Mouse (Mus musculus) embryonic facial prominence, embryonic 15.5 days (tissue): ENCODE measurements around the gene Ugt1a10. TPM values are rescaled to one million over a fixed set of nuclear protein-coding genes. Genes with fewer than 3 reads are reported as not detected.
"Not testable (repeated sequence)": the region's sequence is repeated elsewhere in the genome, so short reads cannot be mapped to it uniquely, and the experiment has no call there.

Source experiments
- ATAC-seq: fragments of 200-750 bp; cut with Nextera tagmentation; 2 replicates; pipeline ENCODE4 v1.8.0; 2017; ENCODE audit warnings: low read depth, moderate TSS enrichment; ENCODE audit not compliant: insufficient number of reproducible peaks, low FRiP score, low TSS enrichment
- H3K27ac ChIP-seq: fragments of 300-500 bp; sonication (generic); replicated peaks from 2 replicates; pipeline ENCODE4 v1.5.1; 2015; ENCODE audit warnings: mild to moderate bottlenecking, inconsistent platforms
- H3K27me3 ChIP-seq: fragments of 300-500 bp; sonication (generic); 2 replicates; pipeline ENCODE4 v1.6.1; 2015; ENCODE audit warnings: inconsistent platforms
- H3K36me3 ChIP-seq: fragments of 300-500 bp; sonication (generic); 2 replicates; pipeline ENCODE4 v1.6.1; 2015; ENCODE audit warnings: mild to moderate bottlenecking, inconsistent platforms
- H3K4me1 ChIP-seq: fragments of 300-500 bp; sonication (generic); 2 replicates; pipeline ENCODE4 v1.6.1; 2015; ENCODE audit warnings: inconsistent platforms
- H3K4me2 ChIP-seq: fragments of 300-500 bp; sonication (generic); replicated peaks from 2 replicates; pipeline ENCODE4 v1.6.1; 2015; ENCODE audit warnings: mild to moderate bottlenecking, inconsistent platforms
- H3K4me3 ChIP-seq: fragments of 300-500 bp; sonication (generic); replicated peaks from 2 replicates; pipeline ENCODE4 v1.5.1; 2015; ENCODE audit warnings: mild to moderate bottlenecking, inconsistent platforms
- H3K9ac ChIP-seq: fragments of 300-500 bp; sonication (generic); 2 replicates; pipeline ENCODE4 v1.6.1; 2015; ENCODE audit warnings: inconsistent platforms
- H3K9me3 ChIP-seq: fragments of 300-500 bp; sonication (generic); replicated peaks from 2 replicates; pipeline ENCODE4 v1.6.1; 2016; ENCODE audit warnings: inconsistent platforms
- WGBS: fragments of 180-500 bp; shearing (Covaris S2); methylation state at CpG from one replicate; pipeline ENCODE4 v1.1.7; 2015; 5-methylcytosine and 5-hydroxymethylcytosine counted together
- polyA plus RNA-seq: library from polyadenylated mRNA; unstranded; fragments of >200 nt; fragmentation: Nextera tagmentation; extraction: Ambion mirVana; gene quantifications from 2 replicates; pipeline ENCODE4 v1.2.1, GENCODE M21; 2015

Ugt1a10 gene
- polyA plus RNA-seq, 1 experiment from 2014 or later: not detected

- Histone ChIP-seq H3K4me2 (no peak overlapping the region), H3K4me3 (no peak overlapping the region), H3K27ac (no peak overlapping the region), H3K36me3 (no peaks in the 10 kb centered on the region), H3K27me3 (no peaks in the 10 kb centered on the region), H3K9ac (no peak overlapping the region), H3K9me3 (peaks cover 46% of the 10 kb centered on the region), H3K4me1 (no peaks in the 10 kb centered on the region)
- ATAC-seq: no peak
- WGBS: 56% methylated on average over 2 of the region's 2 CpGs
These were observed 162.0 kb downstream of the Ugt1a10 start for GRCm38 (mm10) chr1:88217144-88217543.

GRCm38 (mm10) chr1:88217576-88217975 is 162.4 kb downstream of the Ugt1a10 start:
- peaks cover 42% of the 10 kb centered on the region for H3K9me3 ChIP-seq
- no peak overlapping the region for H3K9ac ChIP-seq
- H3K27ac ChIP-seq: no peak overlapping the region
- H3K4me3 ChIP-seq: no peak overlapping the region
- 37% methylated on average over 3 of the region's 3 CpGs for WGBS
- H3K36me3 ChIP-seq: no peaks in the 10 kb centered on the region
- H3K27me3 ChIP-seq: no peaks in the 10 kb centered on the region
- H3K4me1 ChIP-seq: no peaks in the 10 kb centered on the region
- H3K4me2 ChIP-seq: no peak overlapping the region
- ATAC-seq: no peak

- Histone ChIP-seq H3K4me1 (no peaks in the 10 kb centered on the region), H3K27me3 (no peaks in the 10 kb centered on the region), H3K27ac (no peak overlapping the region), H3K9me3 (peaks cover 37% of the 10 kb centered on the region), H3K9ac (no peak overlapping the region), H3K36me3 (no peaks in the 10 kb centered on the region), H3K4me2 (no peak overlapping the region), H3K4me3 (no peak overlapping the region)
- WGBS: 73% methylated on average over 9 of the region's 9 CpGs
- ATAC-seq: no peak
These were observed 162.9 kb downstream of the Ugt1a10 start for GRCm38 (mm10) chr1:88218051-88218450.

DNA sequence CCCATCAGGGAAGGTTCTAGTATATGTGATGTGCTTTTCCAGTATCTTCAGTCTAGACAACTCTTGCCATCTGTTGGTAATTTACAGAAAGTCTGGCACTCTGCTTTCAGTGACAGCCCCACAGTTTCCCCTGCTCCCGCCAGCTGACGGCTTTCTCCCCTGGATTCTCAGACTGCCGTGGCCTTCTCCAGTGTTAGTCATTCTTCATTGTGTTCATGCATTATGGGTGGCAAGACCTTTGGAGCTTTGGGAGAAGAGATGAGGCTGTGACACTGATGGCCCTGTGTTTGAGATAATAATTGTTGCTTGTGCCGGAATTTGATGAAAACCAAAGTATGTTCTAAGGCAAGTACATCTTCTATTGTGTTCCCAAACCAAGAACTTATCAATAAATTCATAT is 163.4 kb downstream of the Ugt1a10 start:
- ATAC-seq: no peak
- no peak overlapping the region for H3K9ac ChIP-seq
- H3K4me2 ChIP-seq: no peak overlapping the region
- H3K4me1 ChIP-seq: no peaks in the 10 kb centered on the region
- peaks cover 32% of the 10 kb centered on the region for H3K9me3 ChIP-seq
- no peaks in the 10 kb centered on the region for H3K36me3 ChIP-seq
- no peak overlapping the region for H3K27ac ChIP-seq
- no peaks in the 10 kb centered on the region for H3K27me3 ChIP-seq
- H3K4me3 ChIP-seq: no peak overlapping the region
- WGBS: 45% methylated on average over 4 of the region's 4 CpGs

GRCm38 (mm10) chr1:88219054-88219453 is 163.9 kb downstream of the Ugt1a10 start:
- no peak for ATAC-seq
- no peaks in the 10 kb centered on the region for H3K4me1 ChIP-seq
- H3K9ac ChIP-seq: no peak overlapping the region
- no peaks in the 10 kb centered on the region for H3K36me3 ChIP-seq
- H3K4me3 ChIP-seq: no peak overlapping the region
- 16% methylated on average over 1 of the region's 1 CpGs for WGBS
- peaks cover 27% of the 10 kb centered on the region for H3K9me3 ChIP-seq
- H3K27ac ChIP-seq: no peak overlapping the region
- no peaks in the 10 kb centered on the region for H3K27me3 ChIP-seq
- H3K4me2 ChIP-seq: no peak overlapping the region

DNA sequence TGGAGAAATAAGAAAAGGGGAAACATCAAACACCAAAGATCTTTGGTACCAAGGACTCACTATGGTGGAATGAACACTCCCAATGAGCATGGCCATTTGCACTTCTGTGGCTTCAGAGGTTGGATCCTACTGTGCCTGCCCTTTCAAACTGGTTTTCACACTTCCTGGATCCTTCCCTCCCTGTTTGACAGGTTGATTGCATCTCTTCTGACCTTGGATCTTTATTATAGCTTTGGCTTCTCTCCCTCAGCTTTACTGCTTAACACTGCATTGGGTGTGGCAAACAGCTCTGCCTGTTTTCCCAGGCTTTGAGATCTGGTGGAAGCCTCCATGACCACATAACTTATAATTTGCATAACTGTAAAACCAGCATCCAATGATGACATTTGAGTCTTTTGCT is 165.1 kb downstream of the Ugt1a10 start:
- Histone ChIP-seq H3K27me3 (no peaks in the 10 kb centered on the region), H3K4me3 (no peak overlapping the region), H3K4me2 (no peak overlapping the region), H3K27ac (no peak overlapping the region), H3K36me3 (no peaks in the 10 kb centered on the region), H3K4me1 (no peaks in the 10 kb centered on the region), H3K9ac (no peak overlapping the region), H3K9me3 (peaks cover 17% of the 10 kb centered on the region)
- ATAC-seq: no peak

GRCm38 (mm10) chr1:88222216-88222615 is 167.0 kb downstream of the Ugt1a10 start:
- Histone ChIP-seq H3K9me3 (peaks cover 23% of the 10 kb centered on the region), H3K4me3 (no peak overlapping the region), H3K9ac (no peak overlapping the region), H3K27me3 (no peaks in the 10 kb centered on the region), H3K4me1 (no peaks in the 10 kb centered on the region), H3K36me3 (no peaks in the 10 kb centered on the region), H3K4me2 (no peak overlapping the region), H3K27ac (no peak overlapping the region)
- WGBS: 44% methylated on average over 2 of the region's 2 CpGs
- no peak for ATAC-seq

DNA sequence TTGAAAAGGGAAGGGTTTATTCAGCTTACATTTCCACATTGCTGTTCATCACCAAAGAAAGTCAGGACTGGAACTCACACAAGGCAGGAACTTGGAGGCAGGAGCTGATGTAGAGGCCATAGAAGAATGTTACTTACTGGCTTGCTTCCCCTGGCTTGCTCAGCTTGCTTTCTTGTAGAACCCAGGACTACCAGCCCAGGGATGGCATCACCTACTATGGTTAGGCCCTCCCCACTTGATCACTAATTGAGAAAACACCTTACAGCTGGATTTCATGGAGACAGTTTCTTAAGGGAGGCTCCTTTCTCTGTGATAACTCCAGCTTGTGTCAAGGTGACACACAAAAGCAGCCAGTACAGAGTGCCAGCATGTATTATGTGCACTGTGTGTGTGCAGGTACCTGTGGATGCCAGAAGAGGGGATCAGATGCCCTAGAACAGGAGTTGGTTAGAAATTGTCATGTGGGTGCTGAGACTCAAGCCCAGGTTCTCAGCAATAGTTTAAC is 167.9 kb downstream of the Ugt1a10 start:
- H3K4me1 ChIP-seq, H3K27ac ChIP-seq, H3K4me3 ChIP-seq, ATAC-seq, H3K4me2 ChIP-seq, H3K27me3 ChIP-seq, H3K9ac ChIP-seq, H3K36me3 ChIP-seq: not testable (repeated sequence)
- peaks cover 25% of the 10 kb centered on the region for H3K9me3 ChIP-seq

DNA sequence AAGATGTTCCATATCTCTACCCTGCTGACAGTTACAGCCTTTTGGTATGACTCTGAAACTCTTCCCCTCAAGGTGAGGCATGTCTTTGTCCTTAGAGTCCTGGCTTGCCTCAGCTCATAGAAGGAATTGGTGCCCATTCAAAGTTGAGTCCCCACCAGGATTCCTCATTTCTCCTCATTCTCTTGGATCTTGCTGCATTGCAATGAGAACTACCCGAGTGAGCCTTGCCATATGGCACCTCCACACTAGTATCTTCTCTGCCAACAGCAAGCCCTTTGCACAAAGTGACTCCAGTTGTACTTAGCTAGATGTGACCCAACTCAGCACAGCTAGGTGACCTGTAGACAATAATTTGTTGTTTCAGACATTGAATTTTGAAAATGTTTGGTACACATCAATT is 168.4 kb downstream of the Ugt1a10 start:
- H3K27ac ChIP-seq: no peak overlapping the region
- 48% methylated on average over 1 of the region's 1 CpGs for WGBS
- no peaks in the 10 kb centered on the region for H3K36me3 ChIP-seq
- peaks cover 30% of the 10 kb centered on the region for H3K9me3 ChIP-seq
- H3K4me3 ChIP-seq: no peak overlapping the region
- no peaks in the 10 kb centered on the region for H3K4me1 ChIP-seq
- H3K9ac ChIP-seq: no peak overlapping the region
- H3K27me3 ChIP-seq: no peaks in the 10 kb centered on the region
- no peak for ATAC-seq
- H3K4me2 ChIP-seq: no peak overlapping the region

- H3K36me3 ChIP-seq: no peaks in the 10 kb centered on the region
- no peak overlapping the region for H3K9ac ChIP-seq
- no peaks in the 10 kb centered on the region for H3K27me3 ChIP-seq
- no peaks in the 10 kb centered on the region for H3K4me1 ChIP-seq
- no peak overlapping the region for H3K4me2 ChIP-seq
- no peak overlapping the region for H3K27ac ChIP-seq
- peaks cover 34% of the 10 kb centered on the region for H3K9me3 ChIP-seq
- no peak for ATAC-seq
- no peak overlapping the region for H3K4me3 ChIP-seq
- WGBS: 66% methylated on average over 2 of the region's 2 CpGs
These were observed 169.0 kb downstream of the Ugt1a10 start for GRCm38 (mm10) chr1:88224029-88224776.

GRCm38 (mm10) chr1:88225301-88225700 is 170.1 kb downstream of the Ugt1a10 start:
- not testable (repeated sequence) for H3K4me1 ChIP-seq, H3K4me2 ChIP-seq, H3K4me3 ChIP-seq, H3K27me3 ChIP-seq, H3K9ac ChIP-seq, H3K27ac ChIP-seq, ATAC-seq, H3K36me3 ChIP-seq
- peaks cover 44% of the 10 kb centered on the region for H3K9me3 ChIP-seq
- 31% methylated on average over 2 of the region's 2 CpGs for WGBS

- Histone ChIP-seq H3K4me1 (no peaks in the 10 kb centered on the region), H3K27me3 (no peaks in the 10 kb centered on the region), H3K9me3 (peaks cover 48% of the 10 kb centered on the region), H3K36me3 (no peaks in the 10 kb centered on the region), H3K9ac (no peak overlapping the region), H3K27ac (no peak overlapping the region), H3K4me3 (no peak overlapping the region), H3K4me2 (no peak overlapping the region)
- ATAC-seq: no peak
These were observed 170.6 kb downstream of the Ugt1a10 start for GRCm38 (mm10) chr1:88225741-88226140.
